Mouse (Mus musculus) layer of hippocampus, postnatal 14 days (tissue): ENCODE data around the gene Bclaf3. TPM values are rescaled to one million over a fixed set of nuclear protein-coding genes. Genes with fewer than 3 reads are reported as not detected.
"Not testable (repeated sequence)": the region's sequence is repeated elsewhere in the genome, so short reads cannot be mapped to it uniquely, and the experiment has no call there.

Source experiments
- DNase-seq, 2 experiments: peaks; one replicate each; pipeline ENCODE4 v3.0.0; 2021 to 2022; ENCODE audit warnings: low spot score in 2 of 2, mixed read lengths in 1 of 2
- long read RNA-seq, 2 experiments: library from polyadenylated mRNA; stranded (forward); transcript quantifications; one replicate each; pipeline ENCODE4 v2.0.0; 2021
- total RNA-seq, 2 experiments: library from RNA; stranded (reverse); gene quantifications; 2 replicates each; pipeline ENCODE4 v1.2.3; 2021

Bclaf3 gene
- 1 to 10 TPM; 7.9 to 8.2 TPM for total RNA-seq
- long read RNA-seq, experiment 1, partial matches to known transcripts = 0 of 9 reads
- long read RNA-seq, experiment 1, other reads (novel, unspliced or antisense) = 9 of 9 reads
- long read RNA-seq, experiment 2, partial matches to known transcripts = 0 of 7 reads
- long read RNA-seq, experiment 2, other reads (novel, unspliced or antisense) = 5 of 7 reads

GRCm38 (mm10) chrX:159526388-159526787 lies at the start of gene Bclaf3:
Gene Bclaf3 (plus strand): TSS chrX:159526688.
- DNase-seq = no peak

GRCm38 (mm10) chrX:159478243-159478940 lies 48.1 kb upstream of the Bclaf3 start:
- DNase-seq = not testable (repeated sequence)

- DNase-seq = no peak
Observed at GRCm38 (mm10) chrX:159484247-159484646, 42.2 kb upstream of the Bclaf3 start.

- no peak for DNase-seq
Observed at GRCm38 (mm10) chrX:159503181-159503580, 23.3 kb upstream of the Bclaf3 start.

- no peak for DNase-seq
Observed at GRCm38 (mm10) chrX:159508331-159509036, 18.0 kb upstream of the Bclaf3 start.

- no peak for DNase-seq
Observed at GRCm38 (mm10) chrX:159509042-159509441, 17.4 kb upstream of the Bclaf3 start.

GRCm38 (mm10) chrX:159509847-159510715 lies 16.4 kb upstream of the Bclaf3 start:
- DNase-seq = no peak

GRCm38 (mm10) chrX:159510716-159511051 lies 15.8 kb upstream of the Bclaf3 start:
- no peak for DNase-seq

GRCm38 (mm10) chrX:159515599-159515998 lies 10.9 kb upstream of the Bclaf3 start:
- no peak for DNase-seq

- no peak for DNase-seq
Observed at GRCm38 (mm10) chrX:159521780-159522179, 4.7 kb upstream of the Bclaf3 start.

GRCm38 (mm10) chrX:159522651-159523050 lies 3.8 kb upstream of the Bclaf3 start:
- DNase-seq = no peak

- DNase-seq = peak; percentile 90 to 95
Observed at GRCm38 (mm10) chrX:159532427-159532810, 5.9 kb downstream of the Bclaf3 start.

GRCm38 (mm10) chrX:159532811-159533462 lies 6.4 kb downstream of the Bclaf3 start:
- no peak for DNase-seq

- DNase-seq = no peak
Observed at GRCm38 (mm10) chrX:159541936-159542335, 15.4 kb downstream of the Bclaf3 start.

GRCm38 (mm10) chrX:159547093-159547492 lies 20.6 kb downstream of the Bclaf3 start:
- no peak for DNase-seq

- DNase-seq = not testable (repeated sequence)
Observed at GRCm38 (mm10) chrX:159584738-159585137, 58.2 kb downstream of the Bclaf3 start.

GRCm38 (mm10) chrX:159591633-159592032 lies 65.1 kb downstream of the Bclaf3 start:
- DNase-seq = no peak

GRCm38 (mm10) chrX:159597502-159597901 lies 71.0 kb downstream of the Bclaf3 start:
- no peak for DNase-seq

- DNase-seq = no peak
Observed at GRCm38 (mm10) chrX:159604832-159605231, 78.3 kb downstream of the Bclaf3 start.

GRCm38 (mm10) chrX:159606936-159607335 lies 80.4 kb downstream of the Bclaf3 start:
- no peak for DNase-seq
